Mouse (Mus musculus) layer of hippocampus, adult 9-10 months (tissue): ENCODE measurements around the gene Hoxd8.

ENCODE experiments used
- DNase-seq: peaks from one replicate; pipeline ENCODE4 v3.0.0; 2022; ENCODE audit warnings: low spot score

The Hoxd8 gene

GRCm38 (mm10) chr2:74669650-74670235 is 34.7 kb upstream of the Hoxd8 start:
- no peak for DNase-seq

DNA sequence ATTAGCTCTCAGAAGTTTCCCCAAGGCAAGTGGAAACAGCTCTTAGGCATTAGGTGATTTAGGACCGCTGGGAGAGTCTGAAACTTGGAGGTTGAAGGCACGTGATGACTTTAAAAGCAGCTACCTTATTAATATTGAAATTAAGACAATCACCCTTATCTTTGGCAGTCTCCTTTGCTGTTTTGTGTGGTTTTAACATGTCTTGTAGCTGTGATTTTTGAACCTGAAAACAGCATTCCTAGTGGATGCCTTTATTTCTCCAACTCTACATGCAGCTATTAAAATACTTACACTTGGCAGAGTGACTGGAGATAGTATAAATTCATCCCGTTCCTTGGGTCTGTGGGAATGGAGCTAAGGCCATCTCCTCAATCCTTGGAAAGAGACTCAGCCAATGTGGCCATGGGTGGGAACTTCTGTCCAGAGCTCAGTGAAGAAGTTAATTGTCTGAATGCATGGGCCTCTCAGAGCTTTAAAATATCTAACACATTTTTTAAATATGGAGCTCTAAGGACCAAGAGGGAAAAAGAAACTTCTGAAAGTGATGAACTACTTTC is 33.7 kb upstream of the Hoxd8 start:
- no peak for DNase-seq

GRCm38 (mm10) chr2:74671847-74672246 is 32.6 kb upstream of the Hoxd8 start:
- DNase-seq, result no peak

DNA sequence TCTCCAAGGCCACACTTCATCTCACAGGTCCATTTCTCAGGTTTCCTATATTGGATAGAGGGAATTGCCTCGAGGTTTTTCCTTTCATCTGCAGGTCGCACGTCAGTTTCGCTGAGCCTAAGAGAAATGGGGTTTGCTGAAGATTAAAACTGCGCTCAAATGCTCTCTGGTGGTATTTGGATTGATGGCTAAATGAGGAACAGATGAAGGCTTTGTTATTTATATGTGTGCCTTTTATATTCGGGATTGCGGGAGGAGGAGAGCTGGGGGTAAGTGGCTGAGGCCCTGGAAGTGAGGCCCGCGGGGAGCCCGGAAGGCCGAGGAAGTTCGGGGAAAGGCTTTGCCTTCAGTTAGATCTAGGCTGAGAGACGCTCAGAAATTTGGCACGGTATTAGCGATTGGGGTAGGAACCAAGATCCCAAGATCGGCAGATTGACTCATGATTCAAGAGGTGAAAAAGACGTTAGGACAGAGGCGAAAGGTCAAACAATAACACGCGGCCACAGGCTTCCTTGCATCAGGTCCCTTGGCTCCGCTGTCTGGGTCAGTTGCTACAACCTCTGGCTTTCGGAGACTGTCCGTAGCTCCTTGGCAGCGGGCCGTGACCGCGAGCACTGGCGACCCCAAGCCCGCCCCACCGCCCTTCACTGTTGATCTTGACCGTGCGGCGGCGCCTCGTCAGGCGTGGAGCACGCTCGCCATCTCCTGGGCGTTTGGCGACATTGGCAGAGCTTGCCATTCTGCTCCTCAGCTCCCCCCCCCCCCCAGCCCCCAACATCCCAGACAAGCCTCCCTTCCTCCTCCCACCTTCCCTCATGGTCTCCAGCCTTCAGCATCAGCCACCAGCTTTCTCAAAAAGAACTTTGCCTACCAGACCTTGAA is 31.7 kb upstream of the Hoxd8 start:
- DNase-seq, result no peak

DNA sequence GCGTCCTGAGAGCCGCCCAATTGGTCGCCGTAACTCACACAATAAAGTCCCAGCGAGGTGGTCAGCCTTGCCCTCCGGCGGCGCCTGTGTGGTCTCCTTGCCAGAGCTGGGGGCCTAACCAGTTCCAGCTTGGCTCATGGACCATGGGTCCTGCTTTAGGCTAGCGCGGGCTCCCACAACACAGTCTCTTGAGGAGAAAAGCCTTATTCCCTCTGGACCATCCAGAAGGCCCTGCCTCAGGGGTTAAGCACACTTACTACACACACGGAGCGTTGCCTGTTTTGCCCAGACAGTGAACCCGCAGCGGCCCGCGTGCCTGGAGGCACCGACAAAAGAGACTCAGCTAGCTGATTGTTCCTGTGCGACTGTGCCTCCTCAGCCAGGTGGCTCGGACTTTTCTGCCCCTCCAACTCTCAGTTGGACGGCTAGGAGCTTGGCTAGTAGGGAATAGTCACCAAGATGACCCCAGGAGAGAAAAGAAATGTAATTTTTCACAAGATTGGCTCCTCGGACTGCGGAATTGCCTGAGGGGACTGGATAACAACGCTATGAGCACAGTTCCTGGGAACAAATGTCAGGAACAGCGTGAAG is 30.5 kb upstream of the Hoxd8 start:
- no peak for DNase-seq

- no peak for DNase-seq
Measured at GRCm38 (mm10) chr2:74674881-74675665, 29.3 kb upstream of the Hoxd8 start, which contains the start of gene Hoxd12. Hoxd12 (plus strand) TSS chr2:74675013.

DNA sequence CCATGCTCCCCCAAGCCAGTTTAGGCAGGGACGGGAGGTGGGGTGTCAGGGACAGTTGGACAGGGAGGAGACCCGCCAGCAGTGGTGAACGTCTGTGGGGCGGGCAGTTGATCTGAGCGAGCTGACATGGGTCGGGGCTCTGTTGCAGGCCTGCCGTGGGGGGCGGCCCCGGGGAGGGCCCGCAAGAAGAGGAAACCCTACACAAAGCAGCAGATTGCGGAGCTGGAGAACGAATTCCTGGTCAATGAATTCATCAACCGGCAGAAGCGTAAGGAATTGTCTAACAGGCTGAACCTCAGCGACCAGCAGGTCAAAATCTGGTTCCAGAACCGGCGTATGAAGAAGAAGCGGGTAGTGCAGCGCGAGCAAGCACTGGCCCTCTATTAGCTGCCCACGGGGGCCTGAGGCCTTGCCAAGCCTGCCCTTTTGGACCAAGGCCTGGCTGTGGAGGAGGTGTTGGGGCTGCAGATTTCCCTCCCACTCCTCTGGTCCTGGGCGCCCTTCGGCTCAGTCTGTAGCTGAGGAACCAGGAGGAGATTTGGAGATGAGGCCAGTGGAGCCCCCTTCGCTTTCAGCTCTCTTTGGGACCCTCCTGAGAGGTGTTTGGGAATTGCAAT is 28.6 kb upstream of the Hoxd8 start:
- DNase-seq, result no peak

DNA sequence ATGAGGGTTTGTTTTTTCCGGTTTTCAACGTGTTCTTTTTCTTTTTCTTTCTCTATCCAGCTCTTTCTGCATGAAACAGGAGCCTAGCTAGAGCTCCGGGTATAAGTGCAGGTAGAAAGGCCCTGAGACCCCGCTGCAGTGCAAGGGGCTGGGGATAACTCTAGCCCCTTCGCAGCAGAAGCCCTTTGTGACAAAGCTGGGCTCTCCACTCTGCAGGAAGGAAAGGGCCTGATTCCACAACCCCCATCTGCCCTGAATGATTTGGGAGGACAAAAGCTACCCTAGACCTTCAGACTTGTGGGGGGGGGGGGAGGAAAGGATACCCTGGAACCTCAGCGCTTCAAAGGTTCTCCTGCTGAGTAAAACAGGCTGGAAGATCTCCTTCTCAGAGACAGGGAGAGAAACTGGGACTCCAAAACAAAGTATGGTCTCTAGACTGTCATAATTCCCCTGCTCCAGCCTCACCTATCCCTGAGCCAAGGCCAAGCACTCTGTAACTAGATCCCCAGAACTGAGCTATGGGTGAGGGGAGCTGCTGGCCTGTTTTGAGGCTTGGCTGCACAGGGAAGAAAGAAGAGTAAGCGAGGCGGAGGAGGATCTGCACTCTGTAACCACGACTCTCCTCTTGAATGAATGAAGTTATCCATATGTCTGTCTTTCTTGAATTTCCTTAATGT is 27.9 kb upstream of the Hoxd8 start:
- DNase-seq, result no peak

GRCm38 (mm10) chr2:74677106-74677505 is 27.3 kb upstream of the Hoxd8 start:
- DNase-seq, result no peak

DNA sequence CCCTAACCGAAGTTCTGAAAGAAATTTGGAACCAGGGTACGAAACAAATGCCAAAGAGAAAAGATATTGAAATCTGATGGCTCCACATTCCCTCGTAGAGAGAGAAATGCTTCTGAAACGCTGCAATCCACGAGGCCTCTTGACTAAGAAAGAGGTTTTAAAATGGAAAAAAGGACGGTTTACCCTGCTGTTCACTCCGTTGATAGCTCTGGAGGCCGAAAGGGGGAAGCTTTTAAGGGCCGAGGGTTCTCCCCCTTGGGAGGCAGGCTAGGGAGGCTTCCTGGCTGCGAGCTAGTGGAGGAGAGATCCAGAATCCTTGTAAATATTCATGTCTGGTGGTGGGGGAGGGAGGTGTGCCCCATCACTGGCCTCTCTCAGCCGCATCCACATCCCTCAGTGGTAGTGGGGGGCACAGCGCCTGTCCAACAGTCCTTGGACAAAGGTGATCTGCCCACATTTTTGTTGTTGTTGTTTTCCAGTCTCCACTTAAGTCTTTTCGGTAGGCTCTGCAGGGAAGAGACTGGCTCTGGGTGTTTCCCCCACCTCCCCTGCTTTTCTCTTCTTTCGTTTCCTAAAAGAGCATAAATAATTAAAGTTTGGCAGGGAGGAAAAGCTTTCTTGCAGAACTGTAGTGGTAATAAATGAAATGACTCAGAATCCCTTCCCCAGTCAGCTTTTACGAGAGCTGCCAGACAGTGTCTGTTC is 25.4 kb upstream of the Hoxd8 start, which contains the start of gene Hoxd11:
Gene Hoxd11 (plus strand): TSS at position 667 of the 705 bp plus-strand sequence.
- no peak for DNase-seq

GRCm38 (mm10) chr2:74679596-74679971 is 24.8 kb upstream of the Hoxd8 start:
- no peak for DNase-seq

DNA sequence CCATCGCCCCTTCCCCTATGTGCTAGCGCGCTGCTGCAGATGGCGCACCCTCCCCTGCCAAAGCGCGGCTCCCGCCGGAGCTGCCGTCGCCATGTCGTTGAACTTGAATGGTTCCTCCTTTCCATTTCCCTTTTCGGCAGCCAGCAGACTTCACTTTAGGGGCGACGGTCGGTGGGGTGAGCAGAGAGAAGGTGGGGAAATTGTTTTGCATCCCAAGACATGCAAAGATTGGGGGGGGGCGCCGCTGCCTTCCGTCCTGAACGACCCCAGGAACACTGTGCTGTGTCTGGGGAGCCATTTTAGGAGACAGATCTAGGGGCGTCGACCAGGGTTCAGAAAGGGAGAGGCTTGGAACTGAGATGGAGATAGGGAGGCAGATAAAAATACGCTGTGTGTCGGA is 24.4 kb upstream of the Hoxd8 start:
- DNase-seq, result no peak

DNA sequence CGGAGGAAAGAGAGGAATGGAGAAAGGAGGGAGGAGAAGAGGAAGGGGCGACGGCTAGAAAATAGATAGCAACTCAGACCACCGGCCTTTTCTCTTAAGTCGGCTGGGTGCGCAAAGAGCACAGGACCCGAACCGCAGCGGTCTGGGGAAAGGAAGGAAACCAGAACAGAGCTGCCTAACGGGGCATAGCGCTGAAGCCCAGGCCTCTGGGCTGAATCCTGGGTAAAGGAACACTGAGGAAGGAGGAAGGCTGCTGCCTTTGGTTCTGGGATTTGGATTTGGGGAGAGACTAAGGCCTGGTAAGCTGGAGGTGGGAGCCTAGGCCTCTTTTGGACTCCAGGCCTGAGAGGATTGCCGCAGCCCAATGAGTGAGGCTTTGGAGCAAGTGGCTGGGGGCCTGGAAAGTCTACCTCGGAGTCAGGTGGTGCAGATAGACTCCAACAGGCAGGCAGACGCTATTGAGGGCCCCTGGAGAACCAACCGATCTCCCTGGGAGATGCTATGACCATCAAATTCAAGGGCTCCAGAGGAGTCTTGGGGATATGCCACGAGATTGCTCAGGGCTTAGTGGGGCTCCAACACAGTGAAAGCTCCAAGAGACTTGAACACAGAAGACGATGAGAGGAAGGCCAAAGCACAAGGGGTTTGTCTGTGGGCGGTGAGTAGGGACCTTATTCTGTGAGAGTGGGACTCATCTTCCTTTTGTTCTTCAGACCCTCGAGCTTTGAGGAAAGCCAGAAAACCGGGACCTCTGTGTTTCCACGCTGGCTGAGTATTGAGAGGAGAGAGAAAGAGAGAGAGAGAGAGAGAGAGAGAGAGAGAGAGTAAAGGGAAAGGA is 23.6 kb upstream of the Hoxd8 start:
- no peak for DNase-seq

DNA sequence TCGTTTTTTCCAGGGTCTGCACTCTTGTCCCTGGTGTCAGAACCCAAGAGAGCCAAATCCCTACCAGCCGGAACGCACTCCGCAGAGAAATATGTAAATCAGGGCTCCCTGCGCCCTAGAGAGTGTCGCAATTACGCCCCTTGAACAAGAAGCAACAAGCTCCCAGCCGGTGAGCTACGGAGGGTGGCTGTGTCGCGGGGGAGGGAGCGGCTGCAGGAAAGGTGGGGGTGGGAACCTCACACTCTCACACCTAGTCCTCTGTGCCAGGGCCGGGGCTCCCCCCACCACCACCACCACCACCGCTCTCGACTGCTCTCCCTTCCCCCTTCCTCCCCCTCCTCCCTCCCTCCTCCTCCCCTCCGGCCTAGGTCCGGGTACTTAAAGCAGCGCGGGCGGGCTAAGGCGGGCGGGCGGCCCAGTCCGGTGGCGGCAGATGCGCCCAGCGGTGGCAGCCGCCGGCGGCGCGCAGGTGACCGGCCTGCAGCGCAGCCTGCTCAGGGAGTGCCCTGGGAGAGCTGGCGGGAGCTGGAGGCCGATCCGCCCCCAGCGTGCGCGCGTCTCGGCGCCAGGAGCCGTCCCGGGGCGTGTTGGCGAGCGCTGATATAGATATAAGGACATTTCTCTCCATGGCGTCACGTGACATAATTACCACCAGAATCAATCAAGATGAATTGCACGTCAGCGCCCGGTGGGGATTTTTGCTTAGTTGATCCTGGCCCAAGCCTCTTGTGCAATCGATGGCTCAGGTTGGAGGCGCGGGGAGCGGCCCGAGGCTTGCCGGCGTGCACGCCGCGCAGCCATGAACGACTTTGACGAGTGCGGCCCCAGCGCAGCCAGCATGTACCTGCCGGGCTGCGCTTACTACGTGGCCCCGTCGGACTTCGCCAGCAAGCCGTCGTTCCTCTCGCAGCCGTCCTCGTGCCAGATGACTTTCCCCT is 22.6 kb upstream of the Hoxd8 start:
- no peak for DNase-seq

DNA sequence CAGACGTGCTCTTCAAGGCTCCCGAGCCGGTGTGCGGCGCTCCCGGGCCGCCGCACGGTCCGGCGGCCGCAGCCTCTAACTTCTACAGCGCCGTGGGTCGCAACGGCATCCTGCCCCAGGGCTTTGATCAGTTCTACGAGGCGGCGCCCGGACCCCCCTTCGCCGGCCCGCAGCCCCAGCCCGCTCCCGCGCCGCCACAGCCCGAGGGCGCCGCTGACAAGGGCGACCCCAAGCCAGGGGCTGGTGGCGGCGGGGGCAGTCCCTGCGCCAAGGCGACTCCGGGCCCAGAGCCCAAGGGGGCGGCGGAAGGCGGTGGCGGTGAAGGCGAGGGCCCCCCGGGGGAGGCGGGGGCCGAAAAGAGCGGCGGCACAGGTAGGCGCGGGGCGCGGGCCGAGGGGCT is 21.6 kb upstream of the Hoxd8 start:
- no peak for DNase-seq

DNA sequence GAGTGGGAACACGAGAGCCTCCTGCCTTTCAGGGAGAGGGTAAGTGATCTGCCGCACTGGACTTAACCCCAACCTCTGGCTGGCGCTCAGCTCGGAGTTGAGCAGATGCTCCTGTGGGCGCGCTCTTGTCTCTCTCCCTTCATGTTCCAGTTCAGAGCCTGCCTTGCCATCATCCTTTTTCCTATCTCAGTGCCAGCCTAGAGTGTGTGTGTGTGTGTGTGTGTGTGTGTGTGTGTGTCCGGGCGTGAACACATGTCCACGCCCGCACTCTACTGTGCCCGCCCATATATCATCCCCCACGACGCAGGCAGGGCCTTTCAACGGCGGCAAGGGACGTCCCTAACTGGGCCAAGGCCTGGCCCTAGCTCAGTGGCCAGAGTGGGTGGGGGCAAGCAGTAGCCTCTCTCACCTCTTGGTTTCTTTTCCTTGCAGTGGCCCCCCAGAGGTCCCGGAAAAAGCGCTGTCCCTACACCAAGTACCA is 20.9 kb upstream of the Hoxd8 start:
- DNase-seq, result no peak

GRCm38 (mm10) chr2:74684106-74684505 is 20.3 kb upstream of the Hoxd8 start:
- no peak for DNase-seq

GRCm38 (mm10) chr2:74685059-74685603 is 19.3 kb upstream of the Hoxd8 start:
- no peak for DNase-seq
